ENCODE assay signal across 8 mouse cellular contexts in genomic region chr19:3986334-3986733, GRCm38 (mm10). TPM values are rescaled to one million over a fixed set of nuclear protein-coding genes. Genes with fewer than 3 reads are reported as not detected.
DNase-seq lines count a peak whose midpoint lies in the region; ATAC-seq lines count a peak whose summit lies in the region.

Gene Acy3, plus strand, starts transcription at chr19:3986570.

- no peak within 1 kb of the TSS for H3K9ac ChIP-seq in forebrain, embryonic 11.5 days (ENCODE audit: low read length)
- no peak within 1 kb of the TSS for H3K9ac ChIP-seq in forebrain, embryonic 16.5 days (replicated peaks; ENCODE audit: low read depth, low read length)

- no peak for ATAC-seq in forebrain, embryonic 11.5 days (replicated peaks; ENCODE audit: low FRiP score)
- no peak for ATAC-seq in forebrain, embryonic 16.5 days
- ATAC-seq in hematopoietic stem cell, adult 5-6 weeks (replicated peaks in 1 of 2; ENCODE audit: insufficient read depth in 1 of 2, low FRiP score in 2 of 2, low TSS enrichment in 1 of 2, low read depth in 1 of 2, poor library complexity in 2 of 2, severe bottlenecking in 2 of 2), result peak; percentile 39 to 49; a peak in 3 of 4 replicates
- ATAC-seq in megakaryocyte-erythroid progenitor cell, adult 5-6 weeks (replicated peaks; ENCODE audit: low FRiP score, low TSS enrichment, poor library complexity, severe bottlenecking), result peak; percentile 51

- H3K9me3 ChIP-seq in forebrain, embryonic 11.5 days (ENCODE audit: control insufficient read depth, low read length), result no peaks in the 10 kb centered on the region
- H3K9me3 ChIP-seq in forebrain, embryonic 16.5 days (ENCODE audit: control insufficient read depth, low read length), result no peaks in the 10 kb centered on the region

- 0 out of 2 replicates have a peak within 1 kb of the TSS, but pooled peaks have one; percentile 2 for H3K4me2 ChIP-seq in forebrain, embryonic 11.5 days (ENCODE audit: low read depth, low read length, severe bottlenecking)
- H3K4me2 ChIP-seq in forebrain, embryonic 16.5 days (ENCODE audit: low read length), result no peak within 1 kb of the TSS

- peaks cover 4% of the 10 kb centered on the region; the same call in 1 of the 2 replicates for H3K4me1 ChIP-seq in forebrain, embryonic 11.5 days (replicated peaks; ENCODE audit: control insufficient read depth, insufficient read depth, low read length)
- no peaks in the 10 kb centered on the region for H3K4me1 ChIP-seq in forebrain, embryonic 16.5 days (replicated peaks; ENCODE audit: control insufficient read depth, insufficient read depth, low read length)

- no peak within 1 kb of the TSS for H3K27ac ChIP-seq in forebrain, embryonic 11.5 days (ENCODE audit: low read depth, low read length)
- no peak within 1 kb of the TSS for H3K27ac ChIP-seq in forebrain, embryonic 16.5 days (ENCODE audit: low read length)

- H3K4me3 ChIP-seq in forebrain, embryonic 11.5 days (ENCODE audit: low read depth, low read length), result no peak within 1 kb of the TSS
- H3K4me3 ChIP-seq in forebrain, embryonic 16.5 days (replicated peaks; ENCODE audit: low read length), result no peak within 1 kb of the TSS

- 26% methylated on average over 8 of the region's 8 CpGs for WGBS in forebrain, embryonic 11.5 days
- WGBS in forebrain, embryonic 16.5 days, result 10% methylated on average over 8 of the region's 8 CpGs

- H3K36me3 ChIP-seq in forebrain, embryonic 11.5 days (ENCODE audit: control insufficient read depth, insufficient read depth, low read length), result no peaks in the 10 kb centered on the region
- no peaks in the 10 kb centered on the region for H3K36me3 ChIP-seq in forebrain, embryonic 16.5 days (ENCODE audit: control insufficient read depth, insufficient read depth)

- DNase-seq in forebrain, embryonic 11.5 days (ENCODE audit: low spot score), result peak; percentile 67
- peak; percentile 92 for DNase-seq in adrenal gland, adult 2 months
- DNase-seq in frontal cortex, postnatal 25 days (ENCODE audit: low spot score in 2 of 2), result peak; percentile 30 to 35
- peak; percentile 45 to 61 for DNase-seq in left cerebral cortex, postnatal 25 days (ENCODE audit: low spot score in 2 of 2)
- DNase-seq in urinary bladder, postnatal 10 days (ENCODE audit: low spot score), result peak; percentile 26

- intact Hi-C loops in left cerebral cortex, postnatal 25 days (cut with DNase I), result no loop called here

- no peaks in the 10 kb centered on the region for H3K27me3 ChIP-seq in forebrain, embryonic 11.5 days (ENCODE audit: control insufficient read depth, insufficient read depth, low read length)
- H3K27me3 ChIP-seq in forebrain, embryonic 16.5 days (replicated peaks; ENCODE audit: control insufficient read depth, insufficient read depth, low read length), result no peaks in the 10 kb centered on the region

RNA-seq across cellular contexts. Expression of gene Acy3, which starts in this region (rescaled TPM):
- polyA plus RNA-seq in forebrain, embryonic 11.5 days (2014; fragmentation: Nextera tagmentation; extraction: Ambion mirVana), result 1.7 and 2.3 TPM in 2 replicates
- polyA plus RNA-seq in forebrain, embryonic 16.5 days (2015; fragmentation: Nextera tagmentation; extraction: Ambion mirVana), result 1.5 and 1.7 TPM in 2 replicates
- total RNA-seq in adrenal gland, adult 2 months (2021), result 10 to 100 TPM; 16.5 to 22.7 TPM
- 80.5 and 96.1 TPM in 2 replicates for polyA plus RNA-seq in adrenal gland, adult 2 months (2012; rRNA removed)
- total RNA-seq in hematopoietic stem cell, adult 5-6 weeks (2017), result 6.8 and 8.4 TPM in 2 replicates
- 1 to 10 TPM; 3.2 to 3.4 TPM for total RNA-seq in left cerebral cortex, postnatal 25 days (2021)
- 5.6 and 8.0 TPM in 2 replicates for total RNA-seq in megakaryocyte-erythroid progenitor cell, adult 5-6 weeks (2014; fragmentation: Nextera tagmentation)
- 2.3 and 2.5 TPM in 2 replicates for total RNA-seq in megakaryocyte-erythroid progenitor cell, adult 5-6 weeks (2017)

Comparison
In these comparisons a context has a peak if more than half of its experiments do, and no peak if none do; other contexts are left out.
1. RNA of gene Acy3 (polyA plus RNA-seq): 80.5 to 96.1 TPM in adrenal gland, adult 2 months; 1.7 to 2.3 TPM in forebrain, embryonic 11.5 days and 1.5 to 1.7 TPM in forebrain, embryonic 16.5 days; every median in the first group is over 10 times any median in the second.
2. ATAC-seq: peak in hematopoietic stem cell, adult 5-6 weeks (2 of 2) and megakaryocyte-erythroid progenitor cell, adult 5-6 weeks (single experiment); none in forebrain, embryonic 11.5 days (single experiment) and forebrain, embryonic 16.5 days (single experiment).
3. DNase-seq: peak in every context shown above with its lines; median percentile 92 in adrenal gland, adult 2 months; 67 in forebrain, embryonic 11.5 days; 53 in left cerebral cortex, postnatal 25 days; 32 in frontal cortex, postnatal 25 days; 26 in urinary bladder, postnatal 10 days.